Comparison of ENCODE assay signal across 8 mouse cellular contexts in the genomic region with DNA sequence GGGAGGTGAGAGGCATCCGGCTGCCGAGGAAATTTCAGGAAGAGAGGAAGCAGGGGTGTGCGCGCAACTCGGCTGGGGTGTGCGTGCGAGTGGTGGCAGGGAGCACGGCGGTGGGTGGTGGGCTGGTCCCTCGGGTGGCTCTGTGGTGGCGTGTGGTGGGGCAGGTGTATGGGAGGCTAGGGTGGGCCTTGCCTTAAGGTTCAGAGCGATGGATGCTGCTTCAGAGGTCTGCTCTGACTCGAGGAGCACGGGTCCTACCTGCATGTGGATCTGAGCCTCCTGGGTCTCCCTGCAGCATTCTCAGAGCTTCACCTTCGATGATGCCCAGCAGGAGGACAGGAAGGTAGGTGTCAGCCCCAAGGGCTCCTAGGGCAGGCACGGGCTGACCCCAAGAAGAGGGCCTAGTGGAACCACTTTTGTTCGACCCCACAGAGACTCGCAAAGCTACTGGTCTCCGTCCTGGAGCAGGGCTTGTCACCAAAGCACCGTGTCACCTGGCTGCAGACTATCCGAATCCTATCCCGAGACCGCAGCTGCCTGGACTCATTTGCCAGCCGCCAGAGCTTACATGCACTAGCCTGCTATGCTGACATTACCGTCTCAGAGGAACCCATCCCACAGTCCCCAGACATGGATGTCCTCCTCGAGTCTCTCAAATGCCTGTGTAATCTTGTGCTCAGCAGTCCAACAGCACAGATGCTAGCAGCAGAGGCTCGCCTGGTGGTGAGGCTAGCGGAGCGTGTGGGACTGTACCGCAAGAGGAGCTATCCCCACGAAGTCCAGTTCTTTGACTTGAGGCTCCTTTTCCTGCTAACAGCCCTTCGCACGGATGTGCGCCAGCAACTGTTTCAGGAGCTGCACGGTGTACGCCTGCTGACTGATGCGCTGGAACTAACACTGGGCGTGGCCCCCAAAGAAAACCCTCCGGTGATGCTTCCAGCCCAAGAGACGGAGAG. TPM values are rescaled to one million over a fixed set of nuclear protein-coding genes. Genes with fewer than 3 reads are reported as not detected.
DNase-seq lines count a peak whose midpoint lies in the region.

A gene (minus strand): TSS at position 28 of the 956 bp plus-strand sequence.

- H3K9me3 ChIP-seq in midbrain, embryonic 10.5 days (replicated peaks): no peaks in the 10 kb centered on the region

- H3K4me1 ChIP-seq in midbrain, embryonic 10.5 days: peaks cover 37% of the 10 kb centered on the region

- peak within 1 kb of the TSS; percentile 90 for H3K4me3 ChIP-seq in midbrain, embryonic 10.5 days

- H3K36me3 ChIP-seq in midbrain, embryonic 10.5 days: peaks cover 69% of the 10 kb centered on the region

- DNase-seq in frontal cortex, adult 2 months (ENCODE audit: extremely low spot score in 1 of 2, low spot score in 1 of 2): no peak
- DNase-seq in frontal cortex, postnatal 36 days (ENCODE audit: low spot score in 2 of 2): no peak
- peak; percentile 39 for DNase-seq in 416B (ENCODE audit: low read depth)
- peak; percentile 42 for DNase-seq in brain, adult 2 months (ENCODE audit: low read depth, low spot score)
- no peak for DNase-seq in gonadal fat pad, adult 2 months (ENCODE audit: low read depth)
- peak in 1 of 2 experiments; percentile 42 for DNase-seq in layer of hippocampus, postnatal 10 days (ENCODE audit: low spot score in 2 of 2)
- DNase-seq in midbrain, embryonic 10.5 days (ENCODE audit: low spot score): no peak
- no peak for DNase-seq in right cerebral cortex, adult 2 months (ENCODE audit: low spot score in 2 of 2)

- H3K27ac ChIP-seq in midbrain, embryonic 10.5 days (replicated peaks): peak within 1 kb of the TSS; percentile 90

- H3K27me3 ChIP-seq in midbrain, embryonic 10.5 days (ENCODE audit: low read depth, poor library complexity, severe bottlenecking): no peaks in the 10 kb centered on the region

- WGBS in midbrain, embryonic 10.5 days: 43% methylated on average over 40 of the region's 40 CpGs

RNA-seq across cellular contexts. Expression of the gene that starts here (rescaled TPM):
- polyA plus RNA-seq in frontal cortex, adult 2 months (2012; rRNA removed): 31.9 and 32.3 TPM in 2 replicates
- 32.0 and 40.0 TPM in 2 replicates for polyA plus RNA-seq in gonadal fat pad, adult 2 months (2012; rRNA removed)
- 10 to 100 TPM; 27.2 to 28.1 TPM for total RNA-seq in layer of hippocampus, postnatal 10 days (2021)
- 20.1 and 25.9 TPM in 2 replicates for polyA plus RNA-seq in midbrain, embryonic 10.5 days (2016; fragmentation: Nextera tagmentation; extraction: Ambion mirVana)

Comparison
In these comparisons a context has a peak if more than half of its experiments do, and no peak if none do; other contexts are left out.
1. DNase-seq: peak in 416B (single experiment) and brain, adult 2 months (single experiment); none in frontal cortex, adult 2 months (0 of 2), frontal cortex, postnatal 36 days (0 of 2), gonadal fat pad, adult 2 months (single experiment), midbrain, embryonic 10.5 days (single experiment) and right cerebral cortex, adult 2 months (0 of 2).